Mouse (Mus musculus) forelimb bud, embryonic 11.5 days (tissue): ENCODE measurements around the gene Gm28171.
"Not testable (repeated sequence)": the region's sequence is repeated elsewhere in the genome, so short reads cannot be mapped to it uniquely, and the experiment has no call there.

ENCODE experiments used
- DNase-seq: peaks from one replicate; pipeline ENCODE4 v3.0.0-alpha.2; 2012; ENCODE audit warnings: low read depth, low spot score

Gene Gm28171

GRCm38 (mm10) chrY:5793095-5793494, at the start of gene Gm28171:
Gene Gm28171 (plus strand): TSS chrY:5793395.
- not testable (repeated sequence) for DNase-seq
